Mouse (Mus musculus): ENCODE data around the gene Filip1l.

Filip1l gene
- long read RNA-seq, experiment 1, transcript Filip1l-202 (2 exons, 3,253 nt), result major isoform, 8 of 11 reads
- long read RNA-seq, experiment 1, partial matches to known transcripts, result 3 of 11 reads
- long read RNA-seq, experiment 1, other reads (novel, unspliced or antisense), result 0 of 11 reads
- long read RNA-seq, experiment 2, transcript Filip1l-202 (2 exons, 3,253 nt), result major isoform, 14 of 19 reads
- long read RNA-seq, experiment 2, partial matches to known transcripts, result 0 of 19 reads
- long read RNA-seq, experiment 2, other reads (novel, unspliced or antisense), result 5 of 19 reads

- intact Hi-C loops (cut with DNase I), result no loop called here
Measured at GRCm38 (mm10) chr16:57352751-57353150, at the start of gene Filip1l. TSS of gene Filip1l (plus strand) at chr16:57353093.

GRCm38 (mm10) chr16:57303716-57304115 is 49.2 kb upstream of the Filip1l start:
- intact Hi-C loops (cut with DNase I), result no loop called here

GRCm38 (mm10) chr16:57305463-57305862 is 47.4 kb upstream of the Filip1l start:
- intact Hi-C loops (cut with DNase I), result no loop called here

- intact Hi-C loops (cut with DNase I), result no loop called here
Measured at GRCm38 (mm10) chr16:57312130-57312529, 40.8 kb upstream of the Filip1l start.

GRCm38 (mm10) chr16:57313487-57313886 is 39.4 kb upstream of the Filip1l start:
- intact Hi-C loops (cut with DNase I), result no loop called here

GRCm38 (mm10) chr16:57314236-57314635 is 38.7 kb upstream of the Filip1l start:
- intact Hi-C loops (cut with DNase I), result no loop called here

- intact Hi-C loops (cut with DNase I), result no loop called here
Measured at GRCm38 (mm10) chr16:57315026-57315425, 37.9 kb upstream of the Filip1l start.

- intact Hi-C loops (cut with DNase I), result no loop called here
Measured at GRCm38 (mm10) chr16:57317127-57317526, 35.8 kb upstream of the Filip1l start.

GRCm38 (mm10) chr16:57317882-57318636 is 34.8 kb upstream of the Filip1l start:
- intact Hi-C loops (cut with DNase I), result no loop called here

- intact Hi-C loops (cut with DNase I), result no loop called here
Measured at GRCm38 (mm10) chr16:57318637-57319125, 34.2 kb upstream of the Filip1l start.

GRCm38 (mm10) chr16:57319284-57320124 is 33.4 kb upstream of the Filip1l start:
- intact Hi-C loops (cut with DNase I), result no loop called here

GRCm38 (mm10) chr16:57326996-57327395 is 25.9 kb upstream of the Filip1l start:
- intact Hi-C loops (cut with DNase I), result no loop called here

GRCm38 (mm10) chr16:57329028-57329427 is 23.9 kb upstream of the Filip1l start:
- intact Hi-C loops (cut with DNase I), result no loop called here

GRCm38 (mm10) chr16:57330111-57330510 is 22.8 kb upstream of the Filip1l start:
- intact Hi-C loops (cut with DNase I), result no loop called here

GRCm38 (mm10) chr16:57332301-57332700 is 20.6 kb upstream of the Filip1l start:
- intact Hi-C loops (cut with DNase I), result no loop called here

GRCm38 (mm10) chr16:57336770-57337423 is 16.0 kb upstream of the Filip1l start:
- intact Hi-C loops (cut with DNase I), result no loop called here

- intact Hi-C loops (cut with DNase I), result no loop called here
Measured at GRCm38 (mm10) chr16:57339765-57340612, 12.9 kb upstream of the Filip1l start.

GRCm38 (mm10) chr16:57340613-57340898 is 12.3 kb upstream of the Filip1l start:
- intact Hi-C loops (cut with DNase I), result no loop called here

GRCm38 (mm10) chr16:57346258-57346657 is 6.6 kb upstream of the Filip1l start:
- intact Hi-C loops (cut with DNase I), result no loop called here

- intact Hi-C loops (cut with DNase I), result no loop called here
Measured at GRCm38 (mm10) chr16:57349039-57349438, 3.9 kb upstream of the Filip1l start.

Measured in adrenal gland (tissue).